Mouse (Mus musculus) limb, embryonic 12.5 days (tissue): Measurements from ENCODE around the gene Gm3248. TPM values are rescaled to one million over a fixed set of nuclear protein-coding genes. Genes with fewer than 3 reads are reported as not detected.
"Not testable (repeated sequence)": the region's sequence is repeated elsewhere in the genome, so short reads cannot be mapped to it uniquely, and the experiment has no call there.

Experiments
- ATAC-seq: fragments of 200-750 bp; cut with Nextera tagmentation; 2 replicates; pipeline ENCODE4 v1.8.0; 2017; ENCODE audit warnings: low read depth, moderate TSS enrichment; ENCODE audit not compliant: insufficient number of reproducible peaks, insufficient read depth, low FRiP score, low TSS enrichment
- H3K27ac ChIP-seq: fragments of 300-500 bp; sonication (generic); 2 replicates; pipeline ENCODE4 v1.5.1; 2016; ENCODE audit warnings: mild to moderate bottlenecking, moderate library complexity
- H3K27me3 ChIP-seq: fragments of 300-500 bp; sonication (generic); 2 replicates; pipeline ENCODE4 v1.6.1; 2016; ENCODE audit warnings: mild to moderate bottlenecking, moderate library complexity
- H3K36me3 ChIP-seq: fragments of 300-500 bp; sonication (generic); 2 replicates; pipeline ENCODE4 v1.6.1; 2016; ENCODE audit warnings: mild to moderate bottlenecking, moderate library complexity
- H3K4me1 ChIP-seq: fragments of 300-500 bp; sonication (generic); replicated peaks from 2 replicates; pipeline ENCODE4 v1.6.1; 2016
- H3K4me2 ChIP-seq: fragments of 300-500 bp; sonication (generic); 2 replicates; pipeline ENCODE4 v1.6.1; 2016; ENCODE audit warnings: mild to moderate bottlenecking, moderate library complexity
- H3K4me3 ChIP-seq: fragments of 300-500 bp; sonication (generic); replicated peaks from 2 replicates; pipeline ENCODE4 v1.5.1; 2016; ENCODE audit warnings: mild to moderate bottlenecking
- H3K9ac ChIP-seq: fragments of 300-500 bp; sonication (generic); replicated peaks from 2 replicates; pipeline ENCODE4 v1.6.1; 2016; ENCODE audit warnings: mild to moderate bottlenecking, moderate library complexity
- H3K9me3 ChIP-seq: fragments of 300-500 bp; sonication (generic); 2 replicates; pipeline ENCODE4 v1.6.1; 2016; ENCODE audit warnings: mild to moderate bottlenecking, moderate library complexity
- WGBS: fragments of 180-500 bp; shearing (Covaris S2); methylation state at CpG from one replicate; pipeline ENCODE4 v1.1.7; 2016; 5-methylcytosine and 5-hydroxymethylcytosine counted together
- polyA plus RNA-seq: library from polyadenylated mRNA; unstranded; fragments of >200 nt; fragmentation: Nextera tagmentation; extraction: Ambion mirVana; gene quantifications from 2 replicates; pipeline ENCODE4 v1.2.1, GENCODE M21; 2016

Gm3248 gene
- polyA plus RNA-seq, result 0.18 and 0.21 TPM in 2 replicates

GRCm38 (mm10) chr14:5961635-5962034, at the start of gene Gm3248:
Gene Gm3248, minus strand, starts transcription at chr14:5961745.
- not testable (repeated sequence) for H3K9ac ChIP-seq, H3K36me3 ChIP-seq, H3K9me3 ChIP-seq, H3K27me3 ChIP-seq, H3K4me1 ChIP-seq, H3K27ac ChIP-seq, ATAC-seq
- H3K4me3 ChIP-seq, result peak within 1 kb of the TSS; percentile 44
- WGBS, result 2% methylated on average over 16 of the region's 23 CpGs
- H3K4me2 ChIP-seq, result peak within 1 kb of the TSS; percentile 80

GRCm38 (mm10) chr14:5987136-5987535, 25.6 kb upstream of the Gm3248 start:
- not testable (repeated sequence) for H3K36me3 ChIP-seq

GRCm38 (mm10) chr14:5979037-5979436, 17.5 kb upstream of the Gm3248 start, which contains the start of gene Gm3453:
Gene Gm3453, minus strand, starts transcription at chr14:5979137.
- H3K36me3 ChIP-seq, ATAC-seq, H3K9me3 ChIP-seq, H3K4me1 ChIP-seq, H3K27me3 ChIP-seq, H3K4me2 ChIP-seq, H3K27ac ChIP-seq, H3K4me3 ChIP-seq, H3K9ac ChIP-seq: not testable (repeated sequence)
- 51% methylated on average over 2 of the region's 2 CpGs for WGBS

More at GRCm38 (mm10) chr14:5987136-5987535, 25.6 kb upstream of the Gm3248 start:
- not testable (repeated sequence) for H3K27me3 ChIP-seq, H3K4me2 ChIP-seq, H3K27ac ChIP-seq, H3K4me3 ChIP-seq, H3K9me3 ChIP-seq, ATAC-seq, H3K4me1 ChIP-seq, H3K9ac ChIP-seq
- WGBS, result 83% methylated on average over 6 of the region's 7 CpGs

- not testable (repeated sequence) for ATAC-seq, H3K27ac ChIP-seq, H3K9me3 ChIP-seq, H3K4me2 ChIP-seq, H3K27me3 ChIP-seq, H3K4me1 ChIP-seq, H3K36me3 ChIP-seq, H3K4me3 ChIP-seq, H3K9ac ChIP-seq
- WGBS, result 32% methylated on average over 4 of the region's 4 CpGs
These were observed 896 bp upstream of the Gm3248 start for GRCm38 (mm10) chr14:5962441-5962840.

GRCm38 (mm10) chr14:5961102-5961501, 443 bp downstream of the Gm3248 start:
- H3K27me3 ChIP-seq, H3K9ac ChIP-seq, H3K27ac ChIP-seq, H3K36me3 ChIP-seq, ATAC-seq, H3K4me1 ChIP-seq, H3K9me3 ChIP-seq: not testable (repeated sequence)
- Histone ChIP-seq H3K4me2 (peak overlapping the region; percentile 80), H3K4me3 (peak overlapping the region; percentile 44)
- WGBS, result under 1% methylated on average over 18 of the region's 24 CpGs

- not testable (repeated sequence) for H3K4me3 ChIP-seq, H3K27ac ChIP-seq, H3K4me2 ChIP-seq, ATAC-seq, H3K9ac ChIP-seq, H3K27me3 ChIP-seq, H3K4me1 ChIP-seq, H3K36me3 ChIP-seq, H3K9me3 ChIP-seq
- 7% methylated on average over 6 of the region's 10 CpGs for WGBS
These were observed 1.1 kb downstream of the Gm3248 start for GRCm38 (mm10) chr14:5960479-5960878.

- H3K4me2 ChIP-seq, H3K27me3 ChIP-seq, H3K9ac ChIP-seq, H3K36me3 ChIP-seq, H3K4me3 ChIP-seq, ATAC-seq, H3K9me3 ChIP-seq, H3K27ac ChIP-seq, H3K4me1 ChIP-seq: not testable (repeated sequence)
- 79% methylated on average over 7 of the region's 7 CpGs for WGBS
These were observed 38.3 kb downstream of the Gm3248 start for GRCm38 (mm10) chr14:5923276-5923675.

- WGBS, result 77% methylated on average over 4 of the region's 4 CpGs
- not testable (repeated sequence) for ATAC-seq
These were observed 43.1 kb downstream of the Gm3248 start for GRCm38 (mm10) chr14:5918330-5918942.

GRCm38 (mm10) chr14:5913701-5914100, 47.8 kb downstream of the Gm3248 start:
- H3K4me2 ChIP-seq, H3K9me3 ChIP-seq, H3K4me1 ChIP-seq, ATAC-seq, H3K27me3 ChIP-seq, H3K4me3 ChIP-seq, H3K9ac ChIP-seq, H3K27ac ChIP-seq, H3K36me3 ChIP-seq: not testable (repeated sequence)
- WGBS, result 60% methylated on average over 2 of the region's 2 CpGs

More at GRCm38 (mm10) chr14:5918330-5918942, 43.1 kb downstream of the Gm3248 start:
- not testable (repeated sequence) for H3K9ac ChIP-seq, H3K27ac ChIP-seq, H3K4me2 ChIP-seq, H3K9me3 ChIP-seq, H3K4me1 ChIP-seq, H3K4me3 ChIP-seq, H3K27me3 ChIP-seq, H3K36me3 ChIP-seq

Other genes starting within 250 kb of the Gm3248 start
- not detected in 2 replicates for gene Gm3373, start 220.2 kb downstream of the Gm3248 start, polyA plus RNA-seq
- gene Gm3383, start 153.8 kb downstream of the Gm3248 start, polyA plus RNA-seq, result 0.76 and 0.99 TPM in 2 replicates
- not detected in 2 replicates for gene Gm3424, start 131.4 kb downstream of the Gm3248 start, polyA plus RNA-seq
- gene Gm8237, start 81.4 kb downstream of the Gm3248 start, polyA plus RNA-seq, result 0.14 and 0.38 TPM in 2 replicates
- gene Gm3453, start 17.4 kb upstream of the Gm3248 start, polyA plus RNA-seq, result not detected in 2 replicates
- not detected in 2 replicates for gene Gm6337, start 96.5 kb upstream of the Gm3248 start, polyA plus RNA-seq
- 0.93 and 1.7 TPM in 2 replicates for gene Gm8206, start 132.2 kb upstream of the Gm3248 start, polyA plus RNA-seq
- 1.5 and 2.2 TPM in 2 replicates for gene Gm3468, start 146.9 kb upstream of the Gm3248 start, polyA plus RNA-seq
- not detected in 2 replicates for gene Gm3476, start 164.1 kb upstream of the Gm3248 start, polyA plus RNA-seq